Mouse (Mus musculus): ENCODE measurements around the gene Olfr49. TPM values are rescaled to one million over a fixed set of nuclear protein-coding genes. Genes with fewer than 3 reads are reported as not detected.
"Not testable (repeated sequence)": the region's sequence is repeated elsewhere in the genome, so short reads cannot be mapped to it uniquely, and the experiment has no call there.

Olfr49 gene
- total RNA-seq, 2 experiments from 2014 or later = not detected

DNA sequence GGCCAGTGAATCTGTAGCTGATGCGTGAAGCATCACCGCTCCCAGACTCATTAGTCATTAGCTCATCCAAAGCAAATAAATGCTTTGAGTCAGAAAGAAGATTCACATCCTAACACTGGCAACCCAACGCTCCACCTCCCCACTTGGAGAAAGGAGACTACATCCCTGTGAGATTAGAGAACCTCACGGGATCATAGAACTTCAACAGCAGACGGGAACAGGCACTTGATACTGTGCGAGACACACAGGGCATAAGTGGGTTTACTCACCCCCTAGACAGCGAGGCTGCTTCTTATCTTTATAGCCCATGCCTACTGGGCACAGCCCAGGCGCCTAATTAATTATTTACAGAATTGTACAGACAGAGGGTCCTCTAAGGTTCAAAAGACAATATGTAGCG lies 52.6 kb downstream of the Olfr49 start:
- no peak for DNase-seq (ENCODE audit: low spot score in 2 of 2)

GRCm38 (mm10) chr14:54231176-54231956 lies 53.4 kb downstream of the Olfr49 start:
- DNase-seq (ENCODE audit: low spot score in 2 of 2) = no peak

DNA sequence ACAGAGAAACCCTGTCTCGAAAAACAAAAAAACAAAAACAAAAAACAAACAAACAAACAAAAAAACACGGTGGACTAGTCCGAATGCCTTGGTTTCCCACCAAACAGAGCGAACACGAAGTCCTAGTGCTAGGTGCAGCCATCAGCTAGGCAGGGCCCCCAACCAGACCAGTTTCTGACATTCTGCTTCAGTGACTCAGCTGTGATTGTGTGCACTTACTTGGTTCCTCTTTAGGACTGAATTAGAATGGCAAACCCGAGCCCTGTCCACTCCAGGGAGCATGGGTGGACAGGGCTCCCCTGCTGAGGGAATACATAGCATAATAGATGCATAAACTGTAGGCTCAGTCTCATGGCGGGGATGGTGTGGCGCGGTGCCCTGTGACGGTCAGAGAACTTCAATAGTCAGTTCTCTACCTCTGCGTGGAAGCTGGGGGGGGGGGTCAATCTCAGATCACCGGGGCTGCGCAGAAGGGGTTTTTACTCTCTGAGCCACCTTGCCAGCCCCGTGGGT lies 54.0 kb downstream of the Olfr49 start:
- DNase-seq (ENCODE audit: low spot score in 2 of 2) = no peak

GRCm38 (mm10) chr14:54229849-54230248 lies 54.9 kb downstream of the Olfr49 start:
- not testable (repeated sequence) for DNase-seq (ENCODE audit: low spot score in 2 of 2)

- DNase-seq (ENCODE audit: low spot score in 2 of 2) = peak in 1 of 2 experiments; percentile 10
These were observed 55.6 kb downstream of the Olfr49 start for GRCm38 (mm10) chr14:54228933-54229713.

- DNase-seq (ENCODE audit: low spot score in 2 of 2) = no peak
These were observed 56.2 kb downstream of the Olfr49 start for GRCm38 (mm10) chr14:54228501-54228900.

Other genes with a start within 250 kb of the Olfr49 start
- gene Dad1, start 30.8 kb downstream of the Olfr49 start, total RNA-seq (2021) = 100 to 1,000 TPM; 123 to 124 TPM
- 10 to 100 TPM; 56.1 to 58.9 TPM for gene Abhd4, start 30.8 kb downstream of the Olfr49 start, total RNA-seq (2021)
- gene Oxa1l, start 75.9 kb upstream of the Olfr49 start, total RNA-seq (2021) = 10 to 100 TPM; 57.3 to 59.2 TPM
- gene Slc7a7, start 132.8 kb upstream of the Olfr49 start, total RNA-seq (2021) = 1 to 10 TPM; 2.4 to 2.5 TPM
- 10 to 100 TPM; 92.7 to 96.6 TPM for gene Mrpl52, start 142.0 kb upstream of the Olfr49 start, total RNA-seq (2021)
- 10 to 100 TPM; 20.0 to 29.8 TPM for gene Mmp14, start 146.7 kb upstream of the Olfr49 start, total RNA-seq (2021)
- 10 to 100 TPM; 40.3 to 45.1 TPM for gene Lrp10, start 179.2 kb upstream of the Olfr49 start, total RNA-seq (2021)
- 10 to 100 TPM; 31.3 to 33.2 TPM for gene Rem2, start 191.2 kb upstream of the Olfr49 start, total RNA-seq (2021)
- gene Prmt5, start 232.6 kb upstream of the Olfr49 start, total RNA-seq (2021) = 10 to 100 TPM; 74.9 to 75.2 TPM